Comparison of ENCODE assay signal across 20 mouse cellular contexts in genomic region chr3:102187401-102187800, GRCm38 (mm10). TPM values are rescaled to one million over a fixed set of nuclear protein-coding genes. Genes with fewer than 3 reads are reported as not detected.
DNase-seq lines count a peak whose midpoint lies in the region; ATAC-seq and TF ChIP-seq lines count a peak whose summit lies in the region.
"Had no signal": no experiment of that assay in that cellular context is flagged by ENCODE, and none has a peak within 500 bp of the region (broad histone marks: within the 10 kb centered on the region; RNA-seq: fewer than 3 reads in every experiment).

No protein-coding gene starts in this region.

- no peaks in the 10 kb centered on the region for H3K36me3 ChIP-seq in liver, embryonic 16.5 days (ENCODE audit: control insufficient read depth, insufficient read depth)
- peaks cover 16% of the 10 kb centered on the region; the same call in 1 of the 2 replicates for H3K36me3 ChIP-seq in embryonic facial prominence, embryonic 15.5 days
- peaks cover 5% of the 10 kb centered on the region; the same call in 1 of the 2 replicates for H3K36me3 ChIP-seq in stomach, postnatal 0 days (ENCODE audit: control insufficient read depth, insufficient read depth, low read length)

- no peak for TF ChIP-seq EP300 in stomach, postnatal 0 days (optimal IDR thresholded peaks at IDR 0.05)

- WGBS in liver, embryonic 16.5 days (ENCODE audit: insufficient replicate concordance), result 63% methylated on average over 4 of the region's 4 CpGs
- WGBS in embryonic facial prominence, embryonic 15.5 days, result 30% methylated on average over 4 of the region's 4 CpGs
- 56% methylated on average over 4 of the region's 4 CpGs for WGBS in stomach, postnatal 0 days

- no peak for TF ChIP-seq CTCF in stomach, postnatal 0 days (IDR thresholded peaks at IDR 0.05; ENCODE audit: low read depth)

- no peak for DNase-seq in liver
- peak; percentile 85 for DNase-seq in NIH3T3 (ENCODE audit: low read depth)
- no peak for DNase-seq in stomach, postnatal 0 days (ENCODE audit: low spot score)
- no peak for DNase-seq in layer of hippocampus, postnatal 14 days (ENCODE audit: low spot score in 2 of 2)
- no peak for DNase-seq in urinary bladder, postnatal 25 days (ENCODE audit: low spot score)
- DNase-seq: adrenal gland, postnatal 14 days; B cell, adult 2 months; cerebellum, adult 18-20 months; cerebellum, adult 9-11 months; cerebellum, postnatal 36 days; gastrocnemius, adult 2 months; gastrocnemius, postnatal 25 days had no signal

- no peaks in the 10 kb centered on the region; the same call in 1 of the 2 replicates for H3K27me3 ChIP-seq in liver, embryonic 16.5 days (ENCODE audit: control insufficient read depth, insufficient read depth, low read depth, low read length)
- no peaks in the 10 kb centered on the region for H3K27me3 ChIP-seq in embryonic facial prominence, embryonic 15.5 days
- no peaks in the 10 kb centered on the region for H3K27me3 ChIP-seq in stomach, postnatal 0 days (ENCODE audit: control insufficient read depth, insufficient read depth, low read length)
- H3K27me3 ChIP-seq: heart, embryonic 12.5 days; intestine, embryonic 15.5 days had no signal

- H3K4me2 ChIP-seq in liver, embryonic 16.5 days (ENCODE audit: low read depth, low read length), result no peak overlapping the region
- H3K4me2 ChIP-seq in embryonic facial prominence, embryonic 15.5 days (replicated peaks), result no peak overlapping the region
- no peak overlapping the region for H3K4me2 ChIP-seq in stomach, postnatal 0 days (replicated peaks; ENCODE audit: low read depth)
- H3K4me2 ChIP-seq: heart, embryonic 12.5 days; hindbrain, embryonic 14.5 days; intestine, embryonic 15.5 days had no signal

- no peak overlapping the region for H3K4me3 ChIP-seq in liver, embryonic 16.5 days (ENCODE audit: low read depth, low read length)
- H3K4me3 ChIP-seq in embryonic facial prominence, embryonic 15.5 days (replicated peaks), result no peak overlapping the region
- H3K4me3 ChIP-seq in stomach, postnatal 0 days (ENCODE audit: low read depth, low read length), result no peak overlapping the region
- H3K4me3 ChIP-seq: forebrain, embryonic 10.5 days; gastrocnemius, adult 2 months; heart, embryonic 12.5 days; hindbrain, embryonic 10.5 days; intestine, embryonic 15.5 days had no signal

- no peaks in the 10 kb centered on the region for H3K4me1 ChIP-seq in liver, embryonic 16.5 days (ENCODE audit: control insufficient read depth, low read depth, low read length)
- peaks cover 7% of the 10 kb centered on the region; the same call in 1 of the 2 replicates for H3K4me1 ChIP-seq in embryonic facial prominence, embryonic 15.5 days
- H3K4me1 ChIP-seq in stomach, postnatal 0 days (replicated peaks; ENCODE audit: control insufficient read depth, insufficient read depth), result no peaks in the 10 kb centered on the region; the same call in 1 of the 2 replicates

- H3K9me3 ChIP-seq in liver, embryonic 16.5 days (replicated peaks; ENCODE audit: control insufficient read depth, low read length), result no peaks in the 10 kb centered on the region
- no peaks in the 10 kb centered on the region for H3K9me3 ChIP-seq in embryonic facial prominence, embryonic 15.5 days (replicated peaks)
- H3K9me3 ChIP-seq in stomach, postnatal 0 days (ENCODE audit: control insufficient read depth, low read length), result no peaks in the 10 kb centered on the region
- H3K9me3 ChIP-seq: heart, embryonic 12.5 days; intestine, embryonic 15.5 days had no signal

- no peak overlapping the region for H3K27ac ChIP-seq in liver, embryonic 16.5 days (ENCODE audit: low read length)
- H3K27ac ChIP-seq in embryonic facial prominence, embryonic 15.5 days (replicated peaks), result peak overlapping the region; percentile 34; the same call in 1 of the 2 replicates
- no peak overlapping the region for H3K27ac ChIP-seq in stomach, postnatal 0 days (replicated peaks)
- H3K27ac ChIP-seq: forebrain, embryonic 10.5 days; gastrocnemius, adult 2 months; hindbrain, embryonic 10.5 days; hindbrain, embryonic 14.5 days; intestine, embryonic 15.5 days had no signal

- no peak overlapping the region for H3K9ac ChIP-seq in liver, embryonic 16.5 days (ENCODE audit: low read depth, low read length)
- no peak overlapping the region for H3K9ac ChIP-seq in embryonic facial prominence, embryonic 15.5 days
- H3K9ac ChIP-seq in stomach, postnatal 0 days (ENCODE audit: low read length), result no peak overlapping the region
- H3K9ac ChIP-seq: heart, embryonic 12.5 days; hindbrain, embryonic 14.5 days; intestine, embryonic 15.5 days had no signal

- peak; percentile 52; the same call in 1 of the 2 replicates for ATAC-seq in liver, embryonic 16.5 days (ENCODE audit: low read depth)
- no peak for ATAC-seq in embryonic facial prominence, embryonic 15.5 days (ENCODE audit: insufficient number of reproducible peaks, low FRiP score, low TSS enrichment, low read depth)
- ATAC-seq in stomach, postnatal 0 days (ENCODE audit: low FRiP score, low TSS enrichment), result peak; percentile 61; the same call in 1 of the 2 replicates
- ATAC-seq: forebrain, embryonic 14.5 days; intestine, embryonic 15.5 days had no signal

RNA-seq across cellular contexts. Expression of gene Vangl1, which starts 17.1 kb away (rescaled TPM):
- polyA plus RNA-seq in liver, embryonic 16.5 days (2015; fragmentation: Nextera tagmentation; extraction: Ambion mirVana), result 54.6 and 59.3 TPM in 2 replicates
- polyA plus RNA-seq in embryonic facial prominence, embryonic 15.5 days (2015; fragmentation: Nextera tagmentation; extraction: Ambion mirVana), result 19.2 and 23.1 TPM in 2 replicates
- 14.1 and 15.3 TPM in 2 replicates for polyA plus RNA-seq in stomach, postnatal 0 days (2015; fragmentation: Nextera tagmentation; extraction: Ambion mirVana)
- total RNA-seq in layer of hippocampus, postnatal 14 days (2021), result 10 to 100 TPM in 1 of 2 experiments, 1 to 10 TPM in 1; 9.2 to 12.5 TPM
